Mouse (Mus musculus): ENCODE data around the gene Mef2c. TPM values are rescaled to one million over a fixed set of nuclear protein-coding genes. Genes with fewer than 3 reads are reported as not detected.

Mef2c gene
- polyA plus RNA-seq, 1 experiment from 2014 or later, result 13.0 TPM

GRCm38 (mm10) chr13:83520807-83521206 is 17.0 kb downstream of the Mef2c start:
- WGBS (ENCODE audit: insufficient replicate concordance), result 62% methylated on average over 4 of the region's 4 CpGs
- no peak overlapping the region for H3K4me3 ChIP-seq (ENCODE audit: low read depth, low read length)
- H3K27ac ChIP-seq (ENCODE audit: low read length), result no peak overlapping the region
- no peak overlapping the region for H3K9ac ChIP-seq (ENCODE audit: low read depth, low read length)
- H3K27me3 ChIP-seq (ENCODE audit: control insufficient read depth, insufficient read depth, low read depth, low read length), result peaks cover 7% of the 10 kb centered on the region; the same call in 1 of the 2 replicates
- H3K36me3 ChIP-seq (ENCODE audit: control insufficient read depth, insufficient read depth), result no peaks in the 10 kb centered on the region
- H3K9me3 ChIP-seq (replicated peaks; ENCODE audit: control insufficient read depth, low read length), result no peaks in the 10 kb centered on the region
- H3K4me2 ChIP-seq (ENCODE audit: low read depth, low read length), result no peak overlapping the region
- ATAC-seq (ENCODE audit: low read depth), result no peak
- H3K4me1 ChIP-seq (ENCODE audit: control insufficient read depth, low read depth, low read length), result peaks cover 13% of the 10 kb centered on the region

GRCm38 (mm10) chr13:83523232-83523969 is 19.6 kb downstream of the Mef2c start:
- peak overlapping the region; percentile 75 for H3K4me2 ChIP-seq (ENCODE audit: low read depth, low read length)
- H3K36me3 ChIP-seq (ENCODE audit: control insufficient read depth, insufficient read depth), result no peaks in the 10 kb centered on the region
- peaks cover 6% of the 10 kb centered on the region for H3K4me1 ChIP-seq (ENCODE audit: control insufficient read depth, low read depth, low read length)
- WGBS (ENCODE audit: insufficient replicate concordance), result under 1% methylated on average over 34 of the region's 35 CpGs
- H3K9me3 ChIP-seq (replicated peaks; ENCODE audit: control insufficient read depth, low read length), result no peaks in the 10 kb centered on the region
- peak overlapping the region; percentile 67 for H3K4me3 ChIP-seq (ENCODE audit: low read depth, low read length)
- peaks cover 7% of the 10 kb centered on the region; the same call in 1 of the 2 replicates for H3K27me3 ChIP-seq (ENCODE audit: control insufficient read depth, insufficient read depth, low read depth, low read length)
- H3K9ac ChIP-seq (ENCODE audit: low read depth, low read length), result no peak overlapping the region
- no peak overlapping the region for H3K27ac ChIP-seq (ENCODE audit: low read length)
- ATAC-seq (ENCODE audit: low read depth), result peak; percentile 38

DNA sequence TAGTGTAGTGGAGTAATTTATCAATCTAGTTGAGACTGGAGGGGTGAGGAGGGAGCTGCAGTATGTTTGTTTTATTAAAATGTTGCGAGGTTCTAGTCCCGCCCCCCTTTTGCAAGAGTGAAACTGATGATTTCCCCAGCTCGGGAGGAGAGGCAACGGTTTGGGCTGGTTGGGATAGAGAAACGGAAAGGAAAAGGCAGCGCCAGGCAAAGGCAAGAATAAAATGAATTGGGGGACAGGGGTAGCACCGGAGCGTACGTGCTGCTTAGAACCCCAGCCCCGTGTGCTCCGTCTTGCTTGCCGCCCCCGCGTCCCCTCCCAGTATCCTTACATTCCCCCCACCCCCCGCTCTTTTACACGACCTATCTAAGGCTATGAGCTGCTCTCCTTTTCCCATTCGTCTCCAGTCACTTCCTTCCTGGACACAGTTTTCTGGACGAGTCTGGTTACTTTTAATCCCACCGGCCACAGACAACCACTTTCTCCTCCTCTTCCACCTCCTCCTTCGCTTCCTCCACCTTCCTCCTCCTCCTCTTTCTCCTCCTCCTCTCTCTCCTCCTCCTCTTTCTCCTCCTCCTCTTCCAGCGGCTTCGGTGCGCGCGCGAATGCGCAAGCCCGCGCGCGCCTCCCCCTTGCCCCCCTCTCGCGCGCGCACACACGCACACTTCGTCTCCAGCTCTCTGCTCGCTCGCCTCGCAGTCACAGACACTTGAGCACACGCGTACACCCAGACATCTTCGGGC is 20.5 kb downstream of the Mef2c start:
- peak; percentile 74 for ATAC-seq (ENCODE audit: low read depth)
- H3K4me3 ChIP-seq (ENCODE audit: low read depth, low read length), result peak overlapping the region; percentile 67
- WGBS (ENCODE audit: insufficient replicate concordance), result under 1% methylated on average over 43 of the region's 43 CpGs
- H3K4me2 ChIP-seq (ENCODE audit: low read depth, low read length), result peak overlapping the region; percentile 75
- H3K27me3 ChIP-seq (ENCODE audit: control insufficient read depth, insufficient read depth, low read depth, low read length), result peaks cover 7% of the 10 kb centered on the region; the same call in 1 of the 2 replicates
- H3K9ac ChIP-seq (ENCODE audit: low read depth, low read length), result peak overlapping the region; percentile 53
- H3K9me3 ChIP-seq (replicated peaks; ENCODE audit: control insufficient read depth, low read length), result no peaks in the 10 kb centered on the region
- H3K36me3 ChIP-seq (ENCODE audit: control insufficient read depth, insufficient read depth), result no peaks in the 10 kb centered on the region
- H3K4me1 ChIP-seq (ENCODE audit: control insufficient read depth, low read depth, low read length), result peaks cover 4% of the 10 kb centered on the region
- peak overlapping the region; percentile 53; the same call in 1 of the 2 replicates for H3K27ac ChIP-seq (ENCODE audit: low read length)

GRCm38 (mm10) chr13:83524902-83525715 is 21.3 kb downstream of the Mef2c start:
- no peaks in the 10 kb centered on the region for H3K36me3 ChIP-seq (ENCODE audit: control insufficient read depth, insufficient read depth)
- H3K4me1 ChIP-seq (ENCODE audit: control insufficient read depth, low read depth, low read length), result peaks cover 4% of the 10 kb centered on the region
- ATAC-seq (ENCODE audit: low read depth), result no peak
- peak overlapping the region; percentile 75 for H3K4me2 ChIP-seq (ENCODE audit: low read depth, low read length)
- no peak overlapping the region for H3K27ac ChIP-seq (ENCODE audit: low read length)
- 3% methylated on average over 7 of the region's 7 CpGs for WGBS (ENCODE audit: insufficient replicate concordance)
- no peak overlapping the region; the same call in 1 of the 2 replicates for H3K9ac ChIP-seq (ENCODE audit: low read depth, low read length)
- peak overlapping the region; percentile 67 for H3K4me3 ChIP-seq (ENCODE audit: low read depth, low read length)
- peaks cover 7% of the 10 kb centered on the region; the same call in 1 of the 2 replicates for H3K27me3 ChIP-seq (ENCODE audit: control insufficient read depth, insufficient read depth, low read depth, low read length)
- no peaks in the 10 kb centered on the region for H3K9me3 ChIP-seq (replicated peaks; ENCODE audit: control insufficient read depth, low read length)

GRCm38 (mm10) chr13:83525716-83526005 is 21.8 kb downstream of the Mef2c start:
- H3K4me3 ChIP-seq (ENCODE audit: low read depth, low read length), result peak overlapping the region; percentile 67
- H3K36me3 ChIP-seq (ENCODE audit: control insufficient read depth, insufficient read depth), result no peaks in the 10 kb centered on the region
- ATAC-seq (ENCODE audit: low read depth), result no peak
- WGBS (ENCODE audit: insufficient replicate concordance), result 7% methylated on average over 2 of the region's 2 CpGs
- peaks cover 7% of the 10 kb centered on the region; the same call in 1 of the 2 replicates for H3K27me3 ChIP-seq (ENCODE audit: control insufficient read depth, insufficient read depth, low read depth, low read length)
- H3K4me1 ChIP-seq (ENCODE audit: control insufficient read depth, low read depth, low read length), result peaks cover 4% of the 10 kb centered on the region
- no peaks in the 10 kb centered on the region for H3K9me3 ChIP-seq (replicated peaks; ENCODE audit: control insufficient read depth, low read length)
- H3K27ac ChIP-seq (ENCODE audit: low read length), result no peak overlapping the region
- no peak overlapping the region; the same call in 1 of the 2 replicates for H3K9ac ChIP-seq (ENCODE audit: low read depth, low read length)
- H3K4me2 ChIP-seq (ENCODE audit: low read depth, low read length), result peak overlapping the region; percentile 75

DNA sequence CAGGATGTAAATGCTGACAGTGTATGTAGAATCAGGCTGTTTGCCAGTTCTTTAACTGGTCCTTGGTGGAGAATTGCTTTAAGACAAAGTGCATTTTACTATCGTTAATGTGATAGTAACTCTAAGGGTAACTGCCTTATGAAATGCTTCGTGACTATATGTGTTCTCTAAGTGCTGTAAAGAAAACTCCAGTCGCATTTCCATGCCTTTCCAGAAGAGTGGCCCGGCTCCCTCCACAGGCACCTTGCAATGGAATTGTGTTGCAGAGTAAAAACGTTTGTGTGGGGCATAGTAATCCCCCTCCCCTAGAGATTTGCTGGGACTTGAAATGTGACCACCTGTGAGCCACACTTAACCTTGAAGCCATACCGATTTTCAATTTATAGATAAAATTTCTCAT is 22.2 kb downstream of the Mef2c start:
- Histone ChIP-seq H3K27me3 (ENCODE audit: control insufficient read depth, insufficient read depth, low read depth, low read length) (peaks cover 7% of the 10 kb centered on the region; the same call in 1 of the 2 replicates), H3K27ac (ENCODE audit: low read length) (no peak overlapping the region), H3K4me1 (ENCODE audit: control insufficient read depth, low read depth, low read length) (peaks cover 4% of the 10 kb centered on the region), H3K9ac (ENCODE audit: low read depth, low read length) (no peak overlapping the region), H3K4me3 (ENCODE audit: low read depth, low read length) (peak overlapping the region; percentile 67), H3K9me3 (replicated peaks; ENCODE audit: control insufficient read depth, low read length) (no peaks in the 10 kb centered on the region), H3K4me2 (ENCODE audit: low read depth, low read length) (peak overlapping the region; percentile 75), H3K36me3 (ENCODE audit: control insufficient read depth, insufficient read depth) (no peaks in the 10 kb centered on the region)
- 10% methylated on average over 6 of the region's 6 CpGs for WGBS (ENCODE audit: insufficient replicate concordance)
- ATAC-seq (ENCODE audit: low read depth), result no peak

GRCm38 (mm10) chr13:83527921-83528320 is 24.1 kb downstream of the Mef2c start:
- 32% methylated on average over 9 of the region's 9 CpGs for WGBS (ENCODE audit: insufficient replicate concordance)
- no peak overlapping the region for H3K4me2 ChIP-seq (ENCODE audit: low read depth, low read length)
- H3K36me3 ChIP-seq (ENCODE audit: control insufficient read depth, insufficient read depth), result no peaks in the 10 kb centered on the region
- no peak overlapping the region for H3K4me3 ChIP-seq (ENCODE audit: low read depth, low read length)
- H3K27me3 ChIP-seq (ENCODE audit: control insufficient read depth, insufficient read depth, low read depth, low read length), result peaks cover 7% of the 10 kb centered on the region; the same call in 1 of the 2 replicates
- no peak overlapping the region for H3K27ac ChIP-seq (ENCODE audit: low read length)
- H3K4me1 ChIP-seq (ENCODE audit: control insufficient read depth, low read depth, low read length), result peaks cover 4% of the 10 kb centered on the region
- no peak overlapping the region for H3K9ac ChIP-seq (ENCODE audit: low read depth, low read length)
- ATAC-seq (ENCODE audit: low read depth), result no peak
- H3K9me3 ChIP-seq (replicated peaks; ENCODE audit: control insufficient read depth, low read length), result no peaks in the 10 kb centered on the region

GRCm38 (mm10) chr13:83529729-83530314 is 26.0 kb downstream of the Mef2c start:
- H3K4me3 ChIP-seq (ENCODE audit: low read depth, low read length), result no peak overlapping the region
- H3K4me2 ChIP-seq (ENCODE audit: low read depth, low read length), result no peak overlapping the region
- no peaks in the 10 kb centered on the region for H3K9me3 ChIP-seq (replicated peaks; ENCODE audit: control insufficient read depth, low read length)
- H3K27ac ChIP-seq (ENCODE audit: low read length), result no peak overlapping the region
- H3K27me3 ChIP-seq (ENCODE audit: control insufficient read depth, insufficient read depth, low read depth, low read length), result no peaks in the 10 kb centered on the region
- H3K36me3 ChIP-seq (ENCODE audit: control insufficient read depth, insufficient read depth), result no peaks in the 10 kb centered on the region
- 37% methylated on average over 8 of the region's 8 CpGs for WGBS (ENCODE audit: insufficient replicate concordance)
- no peak for ATAC-seq (ENCODE audit: low read depth)
- no peak overlapping the region for H3K9ac ChIP-seq (ENCODE audit: low read depth, low read length)
- H3K4me1 ChIP-seq (ENCODE audit: control insufficient read depth, low read depth, low read length), result no peaks in the 10 kb centered on the region; the same call in 1 of the 2 replicates

Data from liver, embryonic 16.5 days (tissue).